Mouse (Mus musculus): ENCODE results near the gene Ndufa7.
"Not testable (repeated sequence)": the region's sequence is repeated elsewhere in the genome, so short reads cannot be mapped to it uniquely, and the experiment has no call there.

Ndufa7 gene

DNA sequence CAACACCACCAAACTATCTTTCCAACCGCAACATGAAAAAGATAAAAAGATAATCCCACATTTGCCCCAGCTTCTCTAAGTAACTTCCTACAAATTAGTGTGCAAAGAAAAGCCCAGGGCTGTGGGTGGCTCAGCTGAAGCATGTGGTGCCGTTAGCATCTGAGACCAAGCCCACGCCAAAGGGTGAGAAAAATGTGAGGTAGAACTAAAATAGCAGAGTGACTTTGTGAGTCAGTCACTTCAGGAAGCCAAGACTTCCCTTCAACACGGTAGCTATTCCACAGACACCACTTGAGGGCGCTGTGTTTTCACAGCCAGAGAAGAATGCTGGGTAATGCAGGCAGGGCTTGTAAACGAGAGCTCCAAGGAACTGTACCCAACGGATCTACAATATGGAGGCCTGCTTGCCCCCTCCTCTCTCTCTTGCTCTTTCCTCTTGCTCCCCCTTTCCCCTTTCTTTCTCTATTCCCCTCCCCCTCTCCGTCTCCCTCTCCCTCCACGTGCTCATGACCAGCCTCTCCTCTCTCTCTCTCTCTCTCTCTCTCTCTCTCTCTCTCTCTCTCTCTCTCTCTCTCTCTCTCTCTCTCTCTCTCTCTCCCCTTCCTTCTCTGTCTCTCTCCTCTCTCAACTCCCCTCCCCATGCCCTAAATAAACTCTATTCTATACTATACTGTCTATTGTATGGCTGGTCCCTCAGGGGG is 41.1 kb downstream of the Ndufa7 start:
- DNase-seq (ENCODE audit: extremely low read depth, low read depth, low spot score) = no peak

DNA sequence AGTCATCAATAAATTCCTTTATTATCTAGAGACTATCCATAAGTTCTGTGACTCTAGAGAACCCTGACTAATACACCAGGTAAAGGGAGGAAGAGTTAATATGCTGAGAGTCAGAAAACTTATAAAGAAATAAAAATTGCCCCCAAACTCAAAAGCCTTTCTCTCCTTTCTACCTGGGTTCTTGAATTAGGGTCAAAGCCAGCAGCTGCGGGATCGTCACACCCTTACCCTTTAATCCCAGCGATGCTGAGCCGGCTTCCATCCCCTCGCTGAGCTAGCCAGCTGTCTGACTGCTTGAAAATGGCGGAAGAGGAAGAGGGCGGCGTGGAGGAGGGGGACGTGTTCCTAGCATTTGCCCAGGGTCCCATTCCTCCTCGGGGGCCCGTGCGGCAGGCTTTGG is 49.2 kb downstream of the Ndufa7 start, which contains the start of gene Gm7029:
Gm7029 (plus strand) TSS at position 301 of the 400 bp plus-strand sequence.
- DNase-seq (ENCODE audit: extremely low read depth, low read depth, low spot score) = not testable (repeated sequence)

DNA sequence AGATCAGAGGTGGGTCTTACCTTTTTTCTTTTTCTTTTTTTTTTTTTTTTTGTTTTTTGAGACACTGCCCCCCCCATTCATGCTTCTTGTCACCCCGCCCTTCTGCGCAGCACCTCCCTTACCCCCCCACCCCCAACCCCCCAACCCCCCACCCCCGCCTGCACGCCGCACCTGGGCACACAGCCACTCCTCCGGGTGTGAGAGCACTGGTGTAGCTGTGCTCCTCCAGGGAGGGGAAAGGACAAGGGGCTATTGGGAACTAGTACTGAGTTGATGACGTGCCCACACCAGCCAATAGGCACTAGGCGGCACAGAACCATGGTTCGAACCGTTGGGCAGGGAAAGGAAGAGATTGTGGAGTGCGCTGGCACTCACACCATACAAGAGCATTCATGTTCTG is 50.0 kb downstream of the Ndufa7 start:
- DNase-seq (ENCODE audit: extremely low read depth, low read depth, low spot score) = no peak

DNA sequence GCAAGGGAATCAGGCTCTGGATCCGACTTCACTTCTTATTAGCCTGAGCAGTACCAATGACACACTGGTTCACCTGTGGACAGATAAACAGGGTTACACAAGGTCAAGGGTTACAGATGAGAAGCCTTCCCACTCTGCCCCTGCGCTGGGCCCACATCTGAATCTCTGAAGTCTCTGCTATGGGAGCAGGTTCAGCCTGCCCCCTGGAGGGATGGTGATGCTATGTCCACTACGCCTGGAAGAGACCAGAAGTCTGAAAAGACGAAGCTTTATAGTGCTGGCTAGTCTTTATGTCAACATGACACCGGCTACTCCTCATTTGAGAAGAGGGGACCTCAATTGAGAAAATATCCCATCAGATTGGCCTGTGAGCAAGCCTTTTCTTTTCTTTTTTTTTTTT is 51.4 kb downstream of the Ndufa7 start:
- not testable (repeated sequence) for DNase-seq (ENCODE audit: extremely low read depth, low read depth, low spot score)

DNA sequence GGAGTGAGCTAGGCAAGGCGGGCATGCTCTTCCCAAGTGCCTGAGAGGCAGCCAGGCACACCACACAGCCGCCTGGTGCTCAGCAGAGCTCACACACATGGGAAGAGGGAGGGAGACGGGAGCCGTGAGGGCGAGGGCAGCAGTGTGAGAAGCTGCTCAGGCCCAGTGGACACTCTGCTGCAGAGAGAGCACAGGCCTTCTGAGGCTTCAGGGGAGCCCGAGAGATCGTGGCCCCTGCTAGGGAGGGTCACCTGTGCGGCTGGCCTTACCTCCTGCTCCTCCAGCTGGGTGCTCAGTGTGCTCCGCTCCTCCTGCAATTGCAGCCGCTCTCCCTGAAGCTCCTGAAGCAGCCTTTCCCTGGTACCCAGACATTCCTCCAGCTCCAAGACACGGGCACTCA is 59.9 kb downstream of the Ndufa7 start:
- not testable (repeated sequence) for DNase-seq (ENCODE audit: extremely low read depth, low read depth, low spot score)

DNA sequence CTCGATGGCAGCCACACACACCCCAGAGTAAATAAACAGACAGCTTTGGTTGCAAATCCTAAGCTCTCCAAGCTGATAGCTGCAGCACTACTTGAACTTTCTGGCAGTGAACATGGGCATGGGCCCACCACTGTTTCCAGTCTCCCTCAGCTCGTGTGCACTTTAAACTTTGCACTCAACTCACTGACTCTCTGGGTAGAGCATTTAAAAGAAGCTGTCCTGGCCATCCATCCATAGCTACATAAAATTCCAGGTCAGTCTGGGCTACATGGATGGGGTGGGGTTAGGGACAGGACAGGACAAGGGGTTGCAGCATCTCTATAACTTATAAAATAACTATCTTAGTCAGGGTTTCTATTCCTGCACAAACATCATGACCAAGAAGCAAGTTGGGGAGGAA is 63.4 kb downstream of the Ndufa7 start:
- not testable (repeated sequence) for DNase-seq (ENCODE audit: extremely low read depth, low read depth, low spot score)
